Mouse (Mus musculus) heart, postnatal 0 days (tissue): ENCODE data around the gene Irf1. TPM values are rescaled to one million over a fixed set of nuclear protein-coding genes. Genes with fewer than 3 reads are reported as not detected.
A peak's percentile ranks its signal among the peaks of the same experiment; 100 is the strongest.
"Not testable (repeated sequence)": the region's sequence is repeated elsewhere in the genome, so short reads cannot be mapped to it uniquely, and the experiment has no call there.

Source experiments
- ATAC-seq: fragments of 200-750 bp; cut with Nextera tagmentation; 2 replicates; pipeline ENCODE4 v1.8.0; 2017; ENCODE audit warnings: low read depth, moderate number of reproducible peaks, moderate library complexity; ENCODE audit not compliant: insufficient read depth
- DNase-seq: peaks from one replicate; pipeline ENCODE4 v3.0.0-alpha.2; 2016; ENCODE audit warnings: low spot score
- H3K27ac ChIP-seq: fragments of 300-500 bp; sonication (generic); 2 replicates; pipeline ENCODE4 v1.5.1; 2014; ENCODE audit warnings: low read depth, mild to moderate bottlenecking
- H3K27me3 ChIP-seq: fragments of 300-500 bp; sonication (generic); 2 replicates; pipeline ENCODE4 v1.6.1; 2014; ENCODE audit warnings: low read length, mixed read lengths; ENCODE audit not compliant: control insufficient read depth, insufficient read depth
- H3K36me3 ChIP-seq: fragments of 300-500 bp; sonication (generic); replicated peaks from 2 replicates; pipeline ENCODE4 v1.6.1; 2014; ENCODE audit warnings: low read length, mixed read lengths; ENCODE audit not compliant: control insufficient read depth, insufficient read depth
- H3K4me1 ChIP-seq: fragments of 300-500 bp; sonication (generic); 2 replicates; pipeline ENCODE4 v1.6.1; 2014; ENCODE audit warnings: antibody characterized with exemption; ENCODE audit not compliant: control insufficient read depth, insufficient read depth
- H3K4me2 ChIP-seq: fragments of 300-500 bp; sonication (generic); 2 replicates; pipeline ENCODE4 v1.6.1; 2014; ENCODE audit warnings: low read depth, mild to moderate bottlenecking, low read length, moderate library complexity
- H3K4me3 ChIP-seq: fragments of 300-500 bp; sonication (generic); 2 replicates; pipeline ENCODE4 v1.5.1; 2014; ENCODE audit warnings: low read depth, low read length
- H3K9ac ChIP-seq: fragments of 300-500 bp; sonication (generic); replicated peaks from 2 replicates; pipeline ENCODE4 v1.6.1; 2014; ENCODE audit warnings: low read depth, low read length, mixed read lengths
- H3K9me3 ChIP-seq: fragments of 300-500 bp; sonication (generic); replicated peaks from 2 replicates; pipeline ENCODE4 v1.6.1; 2016; ENCODE audit warnings: low read length; ENCODE audit not compliant: control insufficient read depth
- CTCF ChIP-seq: IDR thresholded peaks from 2 replicates; pipeline ENCODE4 v1.5.1; 2016; ENCODE audit warnings: antibody characterized with exemption, control low read depth, low read depth
- EP300 ChIP-seq: IDR thresholded peaks from 2 replicates; pipeline ENCODE4 v1.6.1; 2016; ENCODE audit warnings: antibody characterized with exemption, low read depth
- WGBS: fragments of 180-500 bp; shearing (Covaris S2); extraction: QIAGEN DNeasy Blood & Tissue Kit; methylation state at CpG from one replicate; pipeline ENCODE4 v1.1.7; 2014; 5-methylcytosine and 5-hydroxymethylcytosine counted together
- polyA plus RNA-seq: library from polyadenylated mRNA; unstranded; fragments of >200 nt; fragmentation: Nextera tagmentation; extraction: Ambion mirVana; gene quantifications from 2 replicates; pipeline ENCODE4 v1.2.1, GENCODE M21; 2015
- total RNA-seq: library from RNA; depleted of rRNA; stranded (reverse); fragments of >200 nt; gene quantifications from 2 replicates; pipeline ENCODE4 v1.2.3, GENCODE M21; 2014; ENCODE audit warnings: low replicate concordance

The Irf1 gene
- total and polyA plus RNA-seq, 2 experiments from 2014 or later: 9.1 to 9.4 TPM

DNA sequence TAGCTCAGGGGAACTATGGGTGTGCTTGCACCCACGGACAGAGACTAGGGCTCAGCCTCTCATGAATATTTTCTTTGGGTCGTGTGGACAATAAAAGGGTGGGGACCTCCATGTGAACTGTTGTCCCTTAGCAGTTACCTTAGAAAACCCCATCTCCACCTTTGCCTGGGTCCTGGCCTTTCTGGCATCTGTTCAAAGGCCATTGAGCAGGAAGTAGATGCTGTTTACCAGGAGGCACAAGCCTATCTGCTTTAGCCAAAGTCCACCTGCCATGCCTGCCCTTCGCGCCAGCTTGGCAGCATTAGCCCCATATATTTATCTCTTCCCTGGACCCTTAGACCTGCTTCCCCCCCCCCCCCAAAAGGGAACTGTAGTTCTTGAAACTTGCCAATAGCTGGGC is 12.2 kb upstream of the Irf1 start:
- 89% methylated on average over 4 of the region's 4 CpGs for WGBS
- TF ChIP-seq CTCF (no peak), EP300 (no peak)
- H3K4me2 ChIP-seq: no peak overlapping the region

DNA sequence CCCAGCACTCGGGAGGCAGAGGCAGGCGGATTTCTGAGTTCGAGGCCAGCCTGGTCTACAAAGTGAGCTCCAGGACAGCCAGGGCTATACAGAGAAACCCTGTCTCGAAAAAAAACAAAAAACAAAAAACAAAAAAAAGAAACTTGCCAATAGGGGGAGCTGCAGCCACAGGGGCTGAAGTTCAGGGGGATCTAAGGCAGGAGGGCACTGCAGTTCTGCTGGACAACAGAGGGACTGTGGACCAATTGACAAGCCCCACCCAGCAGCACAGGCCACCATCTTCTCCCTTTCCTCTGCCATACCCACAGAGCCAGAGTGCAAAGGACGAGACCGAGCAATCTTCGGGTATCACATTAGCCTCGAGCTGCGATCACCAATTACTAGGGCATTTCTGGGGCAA is 11.8 kb upstream of the Irf1 start:
- H3K36me3 ChIP-seq, H3K4me3 ChIP-seq, ATAC-seq, H3K9ac ChIP-seq, H3K27me3 ChIP-seq, H3K4me2 ChIP-seq, DNase-seq, H3K27ac ChIP-seq, H3K9me3 ChIP-seq: not testable (repeated sequence)
- H3K4me1 ChIP-seq: peaks cover 31% of the 10 kb centered on the region
- WGBS: 71% methylated on average over 8 of the region's 9 CpGs
- peak; percentile 39; the same call in 1 of the 2 replicates for TF ChIP-seq CTCF

More for the DNA sequence above, 12.2 kb upstream of the Irf1 start:
- no peak overlapping the region for H3K4me3 ChIP-seq
- H3K9ac ChIP-seq: no peak overlapping the region
- peaks cover 28% of the 10 kb centered on the region for H3K4me1 ChIP-seq
- no peak for DNase-seq
- ATAC-seq: no peak
- no peaks in the 10 kb centered on the region for H3K27me3 ChIP-seq
- H3K36me3 ChIP-seq: no peaks in the 10 kb centered on the region
- H3K27ac ChIP-seq: no peak overlapping the region
- H3K9me3 ChIP-seq: no peaks in the 10 kb centered on the region

- H3K4me1 ChIP-seq: peaks cover 38% of the 10 kb centered on the region
- H3K4me3 ChIP-seq: no peak overlapping the region
- DNase-seq (peak; percentile 30), ATAC-seq (no peak)
- H3K9me3 ChIP-seq: no peaks in the 10 kb centered on the region
- no peaks in the 10 kb centered on the region for H3K27me3 ChIP-seq
- 0 out of 2 replicates have a peak overlapping the region, but pooled peaks have one; percentile 4 for H3K9ac ChIP-seq
- H3K36me3 ChIP-seq: no peaks in the 10 kb centered on the region
- 52% methylated on average over 6 of the region's 6 CpGs for WGBS
- H3K27ac ChIP-seq: peak overlapping the region; percentile 54
- TF ChIP-seq EP300: no peak
- peak; percentile 46 for TF ChIP-seq CTCF
- H3K4me2 ChIP-seq: no peak overlapping the region
Measured at GRCm38 (mm10) chr11:53758791-53759351, 10.9 kb upstream of the Irf1 start.

- Histone ChIP-seq H3K4me3 (no peak overlapping the region), H3K36me3 (no peaks in the 10 kb centered on the region), H3K4me1 (peaks cover 46% of the 10 kb centered on the region), H3K9ac (0 out of 2 replicates have a peak overlapping the region, but pooled peaks have one; percentile 4), H3K9me3 (no peaks in the 10 kb centered on the region), H3K4me2 (peak overlapping the region; percentile 9; the same call in 1 of the 2 replicates), H3K27me3 (no peaks in the 10 kb centered on the region), H3K27ac (peak overlapping the region; percentile 54)
- TF ChIP-seq EP300: no peak
- no peak for TF ChIP-seq CTCF
- WGBS: 30% methylated on average over 22 of the region's 22 CpGs
- DNase-seq (peak; percentile 57), ATAC-seq (no peak)
Measured at GRCm38 (mm10) chr11:53759545-53760406, 10.0 kb upstream of the Irf1 start.

DNA sequence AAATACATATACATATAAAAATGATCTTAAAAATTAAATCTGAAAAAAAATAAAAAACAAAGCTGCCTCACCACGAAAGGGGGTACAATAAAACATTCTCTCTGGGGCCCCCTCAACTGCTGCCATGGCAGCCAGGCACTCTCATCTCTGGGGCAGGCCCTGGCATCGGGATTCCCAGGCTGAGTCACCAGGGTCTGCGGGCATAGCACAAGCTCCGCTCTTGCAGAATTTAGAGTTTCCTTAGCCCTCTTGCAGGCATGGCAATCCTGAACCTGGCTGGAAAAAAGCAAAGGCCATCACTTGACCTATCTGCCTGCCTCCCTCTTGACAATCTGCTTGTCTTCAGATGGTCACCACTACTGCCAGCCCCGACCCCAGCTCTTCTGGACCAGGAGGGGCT is 8.5 kb upstream of the Irf1 start:
- peaks cover 47% of the 10 kb centered on the region for H3K4me1 ChIP-seq

More for the DNA sequence above, 8.5 kb upstream of the Irf1 start:
- no peak for DNase-seq
- no peak for ATAC-seq
- H3K4me2 ChIP-seq: no peak overlapping the region
- no peaks in the 10 kb centered on the region for H3K9me3 ChIP-seq
- H3K4me3 ChIP-seq: no peak overlapping the region
- H3K36me3 ChIP-seq: no peaks in the 10 kb centered on the region
- TF ChIP-seq EP300: no peak
- TF ChIP-seq CTCF: no peak
- no peak overlapping the region for H3K9ac ChIP-seq
- peak overlapping the region; percentile 97 for H3K27ac ChIP-seq
- H3K27me3 ChIP-seq: no peaks in the 10 kb centered on the region
- WGBS: 64% methylated on average over 5 of the region's 5 CpGs
